Mouse (Mus musculus) thymus, adult 2 months (tissue): ENCODE results near the gene Stx6.

Source experiments
- CTCF ChIP-seq: fragments of 200-500 bp; IDR thresholded peaks from 2 replicates; pipeline ENCODE4 v1.5.1; 2012; ENCODE audit warnings: mild to moderate bottlenecking, control low read depth, low read length, moderate library complexity, borderline replicate concordance; ENCODE audit not compliant: control insufficient read depth, poor library complexity, insufficient read depth; ENCODE audit errors: extremely low read depth
- POLR2A ChIP-seq: fragments of 200-500 bp; IDR thresholded peaks from 2 replicates; pipeline ENCODE4 v1.6.1; 2012; ENCODE audit warnings: mild to moderate bottlenecking, low read length, control low read depth, moderate library complexity; ENCODE audit not compliant: control insufficient read depth, poor library complexity, insufficient read depth; ENCODE audit errors: extremely low read depth

GRCm38 (mm10) chr1:155203101-155203500 is 44.6 kb downstream of the Stx6 start:
- TF ChIP-seq POLR2A (no peak), CTCF (no peak)
